ENCODE assay signal across 8 mouse cellular contexts in the genomic region with DNA sequence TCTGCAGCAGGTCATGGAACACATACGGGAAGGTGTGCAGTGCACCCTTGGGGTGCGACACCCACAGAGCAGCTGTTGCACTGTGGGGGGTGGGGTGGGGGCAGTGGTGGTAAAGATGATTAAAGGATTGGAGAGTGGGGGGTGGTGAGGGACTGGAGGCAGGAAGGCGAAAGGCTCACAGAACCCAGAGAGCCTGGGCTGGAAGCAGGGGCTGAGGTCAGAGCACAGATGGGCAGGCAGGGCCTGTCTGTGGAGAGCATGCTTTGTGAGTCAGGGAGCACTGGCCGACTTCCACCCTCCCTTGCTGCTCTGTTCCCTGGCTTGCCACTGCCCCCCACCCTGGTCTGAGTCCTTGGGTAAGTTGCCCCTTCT. TPM values are rescaled to one million over a fixed set of nuclear protein-coding genes. Genes with fewer than 3 reads are reported as not detected.
DNase-seq lines count a peak whose midpoint lies in the region; ATAC-seq lines count a peak whose summit lies in the region.

No protein-coding gene starts in this region.

- peaks cover 81% of the 10 kb centered on the region for H3K4me1 ChIP-seq in heart, embryonic 13.5 days
- peaks cover 78% of the 10 kb centered on the region for H3K4me1 ChIP-seq in liver, embryonic 11.5 days (replicated peaks; ENCODE audit: control insufficient read depth, insufficient read depth, low read length)

- H3K36me3 ChIP-seq in heart, embryonic 13.5 days: peaks cover 4% of the 10 kb centered on the region; the same call in 1 of the 2 replicates
- H3K36me3 ChIP-seq in liver, embryonic 11.5 days (ENCODE audit: control insufficient read depth, insufficient read depth, low read length): no peaks in the 10 kb centered on the region

- WGBS in heart, embryonic 13.5 days: 12% methylated on average over 4 of the region's 4 CpGs
- WGBS in liver, embryonic 11.5 days: 27% methylated on average over 4 of the region's 4 CpGs

- H3K9ac ChIP-seq in heart, embryonic 13.5 days: peak overlapping the region; percentile 98
- peak overlapping the region; percentile 95 for H3K9ac ChIP-seq in liver, embryonic 11.5 days (ENCODE audit: low read depth, low read length)

- no peak for ATAC-seq in heart, embryonic 13.5 days (ENCODE audit: extremely low read depth, insufficient number of reproducible peaks, low FRiP score, low TSS enrichment)
- no peak for ATAC-seq in liver, embryonic 11.5 days (replicated peaks; ENCODE audit: low FRiP score)
- ATAC-seq in monocyte, adult 5-6 weeks (replicated peaks; ENCODE audit: insufficient number of reproducible peaks, low FRiP score, low TSS enrichment, poor library complexity, severe bottlenecking): no peak

- no peaks in the 10 kb centered on the region for H3K27me3 ChIP-seq in heart, embryonic 13.5 days (replicated peaks)
- H3K27me3 ChIP-seq in liver, embryonic 11.5 days (replicated peaks; ENCODE audit: control insufficient read depth, insufficient read depth, low read length): no peaks in the 10 kb centered on the region

- H3K4me2 ChIP-seq in heart, embryonic 13.5 days: peak overlapping the region; percentile 95
- peak overlapping the region; percentile 96 for H3K4me2 ChIP-seq in liver, embryonic 11.5 days

- H3K9me3 ChIP-seq in heart, embryonic 13.5 days: no peaks in the 10 kb centered on the region
- H3K9me3 ChIP-seq in liver, embryonic 11.5 days (ENCODE audit: control insufficient read depth, low read length): no peaks in the 10 kb centered on the region

- H3K4me3 ChIP-seq in heart, embryonic 13.5 days: peak overlapping the region; percentile 96
- peak overlapping the region; percentile 89 for H3K4me3 ChIP-seq in liver, embryonic 11.5 days (ENCODE audit: low read depth, low read length)

- peak overlapping the region; percentile 100 for H3K27ac ChIP-seq in heart, embryonic 13.5 days (replicated peaks)
- H3K27ac ChIP-seq in liver, embryonic 11.5 days (ENCODE audit: low read depth, low read length): peak overlapping the region; percentile 95

- DNase-seq in adrenal gland, adult 2 months: peak; percentile 80
- no peak for DNase-seq in adrenal gland, postnatal 4 days (ENCODE audit: low spot score in 2 of 2)
- peak; percentile 72 for DNase-seq in 3134 (ENCODE audit: extremely low read depth, insufficient read length, low spot score)
- peak; percentile 78 to 85 for DNase-seq in cerebellum, postnatal 25 days
- no peak for DNase-seq in liver, embryonic 11.5 days (ENCODE audit: low spot score)
- DNase-seq in thymus, postnatal 10 days (ENCODE audit: low spot score in 2 of 2): peak; percentile 56 to 62

RNA-seq across cellular contexts. Expression of gene Mef2d, which starts 3.2 kb away (rescaled TPM):
- 100 to 1,000 TPM in 1 of 2 experiments, 10 to 100 TPM in 1; 78.4 to 114 TPM for total RNA-seq in adrenal gland, adult 2 months (2021)
- polyA plus RNA-seq in adrenal gland, adult 2 months (2012; rRNA removed): 173 and 185 TPM in 2 replicates
- 10 to 100 TPM; 90.0 to 92.1 TPM for total RNA-seq in adrenal gland, postnatal 4 days (2021)
- polyA plus RNA-seq in heart, embryonic 13.5 days (2015; fragmentation: Nextera tagmentation; extraction: Ambion mirVana): 35.5 and 37.1 TPM in 2 replicates
- polyA plus RNA-seq in liver, embryonic 11.5 days (2014; fragmentation: Nextera tagmentation; extraction: Ambion mirVana): 27.6 and 28.0 TPM in 2 replicates
- total RNA-seq in monocyte, adult 5-6 weeks (2017): 94.8 to 111 TPM (median 99.0 TPM) in 3 replicates

Comparison
In these comparisons a context has a peak if more than half of its experiments do, and no peak if none do; other contexts are left out.
1. DNase-seq: peak in adrenal gland, adult 2 months (single experiment), 3134 (single experiment), cerebellum, postnatal 25 days (2 of 2) and thymus, postnatal 10 days (2 of 2); none in adrenal gland, postnatal 4 days (0 of 2) and liver, embryonic 11.5 days (single experiment).